Mouse (Mus musculus) intestine, embryonic 15.5 days (tissue): ENCODE results near the gene Dynlt1b. TPM values are rescaled to one million over a fixed set of nuclear protein-coding genes. Genes with fewer than 3 reads are reported as not detected.
"Not testable (repeated sequence)": the region's sequence is repeated elsewhere in the genome, so short reads cannot be mapped to it uniquely, and the experiment has no call there.

ENCODE experiments used
- ATAC-seq: fragments of 200-750 bp; cut with Nextera tagmentation; 2 replicates; pipeline ENCODE4 v1.8.0; 2017; ENCODE audit warnings: moderate TSS enrichment, moderate library complexity
- H3K27ac ChIP-seq: fragments of 300-500 bp; sonication (generic); 2 replicates; pipeline ENCODE4 v1.5.1; 2015; ENCODE audit warnings: mild to moderate bottlenecking, inconsistent platforms
- H3K27me3 ChIP-seq: fragments of 300-500 bp; sonication (generic); replicated peaks from 2 replicates; pipeline ENCODE4 v1.6.1; 2015; ENCODE audit warnings: inconsistent platforms
- H3K36me3 ChIP-seq: fragments of 300-500 bp; sonication (generic); 2 replicates; pipeline ENCODE4 v1.6.1; 2015; ENCODE audit warnings: inconsistent platforms
- H3K4me1 ChIP-seq: fragments of 300-500 bp; sonication (generic); replicated peaks from 2 replicates; pipeline ENCODE4 v1.6.1; 2015; ENCODE audit warnings: inconsistent platforms
- H3K4me2 ChIP-seq: fragments of 300-500 bp; sonication (generic); replicated peaks from 2 replicates; pipeline ENCODE4 v1.6.1; 2015; ENCODE audit warnings: mild to moderate bottlenecking, inconsistent platforms
- H3K4me3 ChIP-seq: fragments of 300-500 bp; sonication (generic); replicated peaks from 2 replicates; pipeline ENCODE4 v1.5.1; 2015; ENCODE audit warnings: inconsistent platforms
- H3K9ac ChIP-seq: fragments of 300-500 bp; sonication (generic); 2 replicates; pipeline ENCODE4 v1.6.1; 2015; ENCODE audit warnings: inconsistent platforms
- H3K9me3 ChIP-seq: fragments of 300-500 bp; sonication (generic); 2 replicates; pipeline ENCODE4 v1.6.1; 2016; ENCODE audit warnings: inconsistent platforms
- WGBS: fragments of 180-500 bp; shearing (Covaris S2); methylation state at CpG from one replicate; pipeline ENCODE4 v1.1.7; 2015; 5-methylcytosine and 5-hydroxymethylcytosine counted together
- polyA plus RNA-seq: library from polyadenylated mRNA; unstranded; fragments of >200 nt; fragmentation: Nextera tagmentation; extraction: Ambion mirVana; gene quantifications from 2 replicates; pipeline ENCODE4 v1.2.1, GENCODE M21; 2015

Dynlt1b gene
- 524 and 531 TPM in 2 replicates for polyA plus RNA-seq

- peak within 1 kb of the TSS; percentile 41 for H3K4me3 ChIP-seq
- not testable (repeated sequence) for H3K27me3 ChIP-seq, H3K9me3 ChIP-seq, H3K4me1 ChIP-seq, H3K36me3 ChIP-seq
- peak within 1 kb of the TSS; percentile 62 for H3K4me2 ChIP-seq
- WGBS: under 1% methylated on average over 27 of the region's 27 CpGs
- H3K9ac ChIP-seq: peak within 1 kb of the TSS; percentile 50
- ATAC-seq: peak; percentile 98
- H3K27ac ChIP-seq: peak within 1 kb of the TSS; percentile 74
These were observed at the start of gene Dynlt1b for GRCm38 (mm10) chr17:6429945-6430344. TSS of gene Dynlt1b (plus strand) at chr17:6430112.

- not testable (repeated sequence) for H3K36me3 ChIP-seq, H3K4me3 ChIP-seq, H3K4me2 ChIP-seq, H3K9me3 ChIP-seq, H3K27ac ChIP-seq, H3K27me3 ChIP-seq, H3K9ac ChIP-seq, H3K4me1 ChIP-seq, ATAC-seq
- 91% methylated on average over 2 of the region's 8 CpGs for WGBS
These were observed 49.6 kb upstream of the Dynlt1b start for GRCm38 (mm10) chr17:6380182-6380841.

GRCm38 (mm10) chr17:6381071-6381682 is 48.7 kb upstream of the Dynlt1b start:
- H3K27ac ChIP-seq: not testable (repeated sequence)
- no CpG with 5 or more reads among the region's 8 CpGs for WGBS

GRCm38 (mm10) chr17:6386927-6387326 is 43.0 kb upstream of the Dynlt1b start:
- not testable (repeated sequence) for H3K4me3 ChIP-seq, H3K27ac ChIP-seq, H3K4me1 ChIP-seq, H3K9ac ChIP-seq, H3K9me3 ChIP-seq, H3K36me3 ChIP-seq, H3K27me3 ChIP-seq, H3K4me2 ChIP-seq
- no CpG with 5 or more reads among the region's 4 CpGs for WGBS
- peak; percentile 67; the same call in 1 of the 2 replicates for ATAC-seq

More at GRCm38 (mm10) chr17:6381071-6381682, 48.7 kb upstream of the Dynlt1b start:
- H3K4me3 ChIP-seq, H3K27me3 ChIP-seq, H3K9ac ChIP-seq, H3K9me3 ChIP-seq, H3K4me1 ChIP-seq, H3K4me2 ChIP-seq, H3K36me3 ChIP-seq: not testable (repeated sequence)
- 0 out of 2 replicates have a peak, but pooled peaks have one; percentile 36 for ATAC-seq

- not testable (repeated sequence) for ATAC-seq, H3K9ac ChIP-seq, H3K4me1 ChIP-seq, H3K4me3 ChIP-seq, H3K4me2 ChIP-seq, H3K27ac ChIP-seq, H3K9me3 ChIP-seq, H3K27me3 ChIP-seq, H3K36me3 ChIP-seq
- WGBS: no CpG with 5 or more reads among the region's 9 CpGs
These were observed 42.5 kb upstream of the Dynlt1b start for GRCm38 (mm10) chr17:6387380-6387911.

GRCm38 (mm10) chr17:6389463-6389862 is 40.4 kb upstream of the Dynlt1b start:
- not testable (repeated sequence) for H3K9ac ChIP-seq, H3K36me3 ChIP-seq, H3K4me2 ChIP-seq, H3K4me1 ChIP-seq, ATAC-seq, H3K4me3 ChIP-seq, H3K27ac ChIP-seq, H3K9me3 ChIP-seq, H3K27me3 ChIP-seq
- 80% methylated on average over 5 of the region's 7 CpGs for WGBS

GRCm38 (mm10) chr17:6390731-6391130 is 39.2 kb upstream of the Dynlt1b start:
- not testable (repeated sequence) for H3K4me2 ChIP-seq, H3K27me3 ChIP-seq, ATAC-seq, H3K9ac ChIP-seq, H3K36me3 ChIP-seq, H3K9me3 ChIP-seq, H3K27ac ChIP-seq, H3K4me3 ChIP-seq, H3K4me1 ChIP-seq
- WGBS: 80% methylated on average over 2 of the region's 2 CpGs

- not testable (repeated sequence) for H3K27me3 ChIP-seq, H3K4me3 ChIP-seq, H3K9me3 ChIP-seq, H3K36me3 ChIP-seq, H3K9ac ChIP-seq, H3K4me1 ChIP-seq, H3K4me2 ChIP-seq, ATAC-seq, H3K27ac ChIP-seq
- 83% methylated on average over 5 of the region's 6 CpGs for WGBS
These were observed 38.2 kb upstream of the Dynlt1b start for GRCm38 (mm10) chr17:6391736-6392135.

GRCm38 (mm10) chr17:6392473-6393340 is 37.2 kb upstream of the Dynlt1b start:
- H3K9me3 ChIP-seq, H3K4me1 ChIP-seq, H3K4me3 ChIP-seq, H3K27ac ChIP-seq, H3K4me2 ChIP-seq, H3K9ac ChIP-seq, H3K27me3 ChIP-seq, H3K36me3 ChIP-seq: not testable (repeated sequence)
- peak; percentile 61 for ATAC-seq
- no CpG with 5 or more reads among the region's 4 CpGs for WGBS

- H3K9ac ChIP-seq, H3K27me3 ChIP-seq, H3K9me3 ChIP-seq, H3K36me3 ChIP-seq, ATAC-seq, H3K27ac ChIP-seq, H3K4me3 ChIP-seq, H3K4me2 ChIP-seq, H3K4me1 ChIP-seq: not testable (repeated sequence)
- WGBS: 90% methylated on average over 2 of the region's 3 CpGs
These were observed 31.8 kb upstream of the Dynlt1b start for GRCm38 (mm10) chr17:6398079-6398478.

GRCm38 (mm10) chr17:6398816-6399215 is 31.1 kb upstream of the Dynlt1b start:
- ATAC-seq, H3K36me3 ChIP-seq, H3K9ac ChIP-seq, H3K4me2 ChIP-seq, H3K4me1 ChIP-seq, H3K27ac ChIP-seq, H3K9me3 ChIP-seq, H3K27me3 ChIP-seq, H3K4me3 ChIP-seq: not testable (repeated sequence)
- WGBS: 41% methylated on average over 7 of the region's 7 CpGs

- H3K36me3 ChIP-seq, H3K9me3 ChIP-seq, H3K9ac ChIP-seq, H3K4me2 ChIP-seq, H3K4me3 ChIP-seq, H3K27me3 ChIP-seq, H3K27ac ChIP-seq, H3K4me1 ChIP-seq: not testable (repeated sequence)
- WGBS: 39% methylated on average over 9 of the region's 13 CpGs
- ATAC-seq: peak; percentile 84
These were observed 30.4 kb upstream of the Dynlt1b start for GRCm38 (mm10) chr17:6399281-6400096.
